Mouse (Mus musculus) heart, embryonic 14.5 days (tissue): ENCODE results near the gene Asic2. TPM values are rescaled to one million over a fixed set of nuclear protein-coding genes. Genes with fewer than 3 reads are reported as not detected.
"Not testable (repeated sequence)": the region's sequence is repeated elsewhere in the genome, so short reads cannot be mapped to it uniquely, and the experiment has no call there.

Experiments
- ATAC-seq: fragments of 200-750 bp; cut with Nextera tagmentation; 2 replicates; pipeline ENCODE4 v1.8.0; 2017; ENCODE audit warnings: low read depth, moderate TSS enrichment; ENCODE audit not compliant: insufficient number of reproducible peaks, insufficient read depth, low FRiP score
- H3K27ac ChIP-seq, 2 experiments: fragments of 200-500 bp in 1 of 2; fragments of 300-500 bp in 1 of 2; sonication (generic) in 1 of 2; replicated peaks in 1 of 2; 2 replicates each; pipeline ENCODE4 v1.5.1; 2012 to 2014; ENCODE audit warnings: low read depth in 2 of 2, low read length in 2 of 2, control low read depth in 1 of 2, mild to moderate bottlenecking in 1 of 2, mixed read lengths in 1 of 2; ENCODE audit not compliant: control insufficient read depth in 1 of 2, insufficient read depth in 1 of 2
- H3K27me3 ChIP-seq: fragments of 300-500 bp; sonication (generic); 2 replicates; pipeline ENCODE4 v1.6.1; 2014; ENCODE audit warnings: mild to moderate bottlenecking, low read length, control low read depth; ENCODE audit not compliant: control insufficient read depth, insufficient read depth
- H3K36me3 ChIP-seq: fragments of 300-500 bp; sonication (generic); 2 replicates; pipeline ENCODE4 v1.6.1; 2014; ENCODE audit warnings: mild to moderate bottlenecking, control low read depth, low read length, mixed read lengths; ENCODE audit not compliant: control insufficient read depth, insufficient read depth
- H3K4me1 ChIP-seq, 2 experiments: fragments of 200-500 bp in 1 of 2; fragments of 300-500 bp in 1 of 2; sonication (generic) in 1 of 2; 2 replicates each; pipeline ENCODE4 v1.6.1; 2012 to 2014; ENCODE audit warnings: low read length in 2 of 2, control low read depth in 1 of 2, mixed read lengths in 1 of 2; ENCODE audit not compliant: control insufficient read depth in 2 of 2, insufficient read depth in 2 of 2
- H3K4me2 ChIP-seq: fragments of 300-500 bp; sonication (generic); 2 replicates; pipeline ENCODE4 v1.6.1; 2014; ENCODE audit warnings: mild to moderate bottlenecking, low read length
- H3K4me3 ChIP-seq, 2 experiments: fragments of 200-500 bp in 1 of 2; fragments of 300-500 bp in 1 of 2; sonication (generic) in 1 of 2; 2 replicates each; pipeline ENCODE4 v1.5.1; 2012 to 2014; ENCODE audit warnings: low read length in 2 of 2, mild to moderate bottlenecking in 2 of 2, control low read depth in 1 of 2, low read depth in 1 of 2, moderate library complexity in 1 of 2; ENCODE audit not compliant: control insufficient read depth in 1 of 2, insufficient read depth in 1 of 2
- H3K9ac ChIP-seq: fragments of 300-500 bp; sonication (generic); 2 replicates; pipeline ENCODE4 v1.6.1; 2014; ENCODE audit warnings: mild to moderate bottlenecking, low read length
- H3K9me3 ChIP-seq: fragments of 300-500 bp; sonication (generic); 2 replicates; pipeline ENCODE4 v1.6.1; 2016; ENCODE audit warnings: low read length, control low read depth; ENCODE audit not compliant: control insufficient read depth
- WGBS: fragments of 180-500 bp; shearing (Covaris S2); extraction: QIAGEN DNeasy Blood & Tissue Kit; methylation state at CpG from one replicate; pipeline ENCODE4 v1.1.7; 2014; 5-methylcytosine and 5-hydroxymethylcytosine counted together
- polyA plus RNA-seq: library from polyadenylated mRNA; unstranded; fragments of >200 nt; fragmentation: Nextera tagmentation; extraction: Ambion mirVana; gene quantifications from 2 replicates; pipeline ENCODE4 v1.2.1, GENCODE M21; 2014

Gene Asic2
- polyA plus RNA-seq, 1 experiment from 2014 or later: not detected

GRCm38 (mm10) chr11:81361040-81361439 is 607.2 kb downstream of the Asic2 start:
- no peak overlapping the region for H3K4me3 ChIP-seq
- no peaks in the 10 kb centered on the region for H3K4me1 ChIP-seq
- WGBS: 60% methylated on average over 4 of the region's 4 CpGs
- H3K4me2 ChIP-seq: no peak overlapping the region
- H3K9ac ChIP-seq: no peak overlapping the region
- ATAC-seq: no peak
- H3K27me3 ChIP-seq: no peaks in the 10 kb centered on the region
- H3K9me3 ChIP-seq: peaks cover 3% of the 10 kb centered on the region; the same call in 1 of the 2 replicates
- no peaks in the 10 kb centered on the region for H3K36me3 ChIP-seq
- H3K27ac ChIP-seq: no peak overlapping the region

GRCm38 (mm10) chr11:81350498-81350897 is 617.8 kb downstream of the Asic2 start:
- ATAC-seq, H3K4me1 ChIP-seq, H3K4me3 ChIP-seq, H3K9me3 ChIP-seq, H3K27ac ChIP-seq, H3K4me2 ChIP-seq, H3K36me3 ChIP-seq, H3K27me3 ChIP-seq, H3K9ac ChIP-seq: not testable (repeated sequence)
- 53% methylated on average over 5 of the region's 6 CpGs for whole genome bisulfite sequencing

GRCm38 (mm10) chr11:81331977-81332376 is 636.3 kb downstream of the Asic2 start:
- H3K36me3 ChIP-seq: no peaks in the 10 kb centered on the region
- H3K4me1 ChIP-seq: no peaks in the 10 kb centered on the region
- no peak overlapping the region for H3K9ac ChIP-seq
- WGBS: 62% methylated on average over 2 of the region's 2 CpGs
- no peak for ATAC-seq
- no peaks in the 10 kb centered on the region for H3K9me3 ChIP-seq
- H3K4me3 ChIP-seq: no peak overlapping the region
- no peak overlapping the region for H3K27ac ChIP-seq
- no peaks in the 10 kb centered on the region for H3K27me3 ChIP-seq
- no peak overlapping the region for H3K4me2 ChIP-seq

- Histone ChIP-seq H3K27me3 (no peaks in the 10 kb centered on the region), H3K27ac (no peak overlapping the region), H3K4me3 (no peak overlapping the region), H3K4me2 (no peak overlapping the region), H3K9me3 (no peaks in the 10 kb centered on the region), H3K9ac (no peak overlapping the region), H3K36me3 (no peaks in the 10 kb centered on the region), H3K4me1 (no peaks in the 10 kb centered on the region)
- ATAC-seq: no peak
- 76% methylated on average over 3 of the region's 3 CpGs for WGBS
Measured at GRCm38 (mm10) chr11:81330982-81331381, 637.3 kb downstream of the Asic2 start.

- H3K4me2 ChIP-seq: no peak overlapping the region
- H3K9me3 ChIP-seq: no peaks in the 10 kb centered on the region
- no peaks in the 10 kb centered on the region for H3K36me3 ChIP-seq
- H3K9ac ChIP-seq: no peak overlapping the region
- H3K27ac ChIP-seq: no peak overlapping the region
- 80% methylated on average over 5 of the region's 5 CpGs for WGBS
- H3K27me3 ChIP-seq: no peaks in the 10 kb centered on the region
- no peaks in the 10 kb centered on the region for H3K4me1 ChIP-seq
- no peak for ATAC-seq
- H3K4me3 ChIP-seq: no peak overlapping the region
Measured at GRCm38 (mm10) chr11:81328088-81328487, 640.2 kb downstream of the Asic2 start.

GRCm38 (mm10) chr11:81323146-81323545 is 645.1 kb downstream of the Asic2 start:
- no peak overlapping the region for H3K4me3 ChIP-seq
- H3K9ac ChIP-seq: no peak overlapping the region
- WGBS: 82% methylated on average over 4 of the region's 4 CpGs
- H3K36me3 ChIP-seq: no peaks in the 10 kb centered on the region
- no peak overlapping the region for H3K4me2 ChIP-seq
- H3K27ac ChIP-seq: no peak overlapping the region
- no peaks in the 10 kb centered on the region for H3K9me3 ChIP-seq
- no peaks in the 10 kb centered on the region for H3K4me1 ChIP-seq
- no peaks in the 10 kb centered on the region for H3K27me3 ChIP-seq
- no peak for ATAC-seq

- WGBS: 85% methylated on average over 8 of the region's 8 CpGs
- no peak for ATAC-seq
- Histone ChIP-seq H3K9me3 (no peaks in the 10 kb centered on the region), H3K27me3 (no peaks in the 10 kb centered on the region), H3K9ac (no peak overlapping the region), H3K36me3 (no peaks in the 10 kb centered on the region), H3K4me2 (no peak overlapping the region), H3K27ac (no peak overlapping the region), H3K4me3 (no peak overlapping the region), H3K4me1 (no peaks in the 10 kb centered on the region)
Measured at GRCm38 (mm10) chr11:81322466-81322865, 645.8 kb downstream of the Asic2 start.

GRCm38 (mm10) chr11:81290041-81290440 is 678.2 kb downstream of the Asic2 start:
- 59% methylated on average over 3 of the region's 3 CpGs for WGBS
- Histone ChIP-seq H3K9ac (no peak overlapping the region), H3K27ac (no peak overlapping the region), H3K9me3 (no peaks in the 10 kb centered on the region), H3K4me3 (no peak overlapping the region), H3K4me1 (no peaks in the 10 kb centered on the region), H3K36me3 (no peaks in the 10 kb centered on the region), H3K27me3 (no peaks in the 10 kb centered on the region), H3K4me2 (no peak overlapping the region)
- ATAC-seq: no peak
